Mouse (Mus musculus) forelimb bud, embryonic 11.5 days (tissue): ENCODE measurements around the gene Zfp2.

Source experiments
- DNase-seq: peaks from one replicate; pipeline ENCODE4 v3.0.0-alpha.2; 2012; ENCODE audit warnings: low read depth, low spot score

Gene Zfp2

GRCm38 (mm10) chr11:50915671-50916320 is at the start of gene Zfp2:
TSS of gene Zfp2 (minus strand) at chr11:50916165.
- DNase-seq, result peak; percentile 94

GRCm38 (mm10) chr11:50964886-50965285 is 48.9 kb upstream of the Zfp2 start:
- DNase-seq, result no peak

- no peak for DNase-seq
These were observed 37.7 kb upstream of the Zfp2 start, which contains the start of gene Prop1 for GRCm38 (mm10) chr11:50953665-50954064. TSS of gene Prop1 (minus strand) at chr11:50953765.

GRCm38 (mm10) chr11:50952290-50952689 is 36.3 kb upstream of the Zfp2 start:
- no peak for DNase-seq

- DNase-seq, result no peak
These were observed 27.5 kb upstream of the Zfp2 start, which contains the start of gene 4933414I15Rik for GRCm38 (mm10) chr11:50943506-50943905. TSS of gene 4933414I15Rik (minus strand) at chr11:50943765.

GRCm38 (mm10) chr11:50942386-50942785 is 26.4 kb upstream of the Zfp2 start:
- DNase-seq, result no peak

GRCm38 (mm10) chr11:50939621-50940366 is 23.8 kb upstream of the Zfp2 start:
- peak; percentile 74 for DNase-seq

GRCm38 (mm10) chr11:50938435-50938834 is 22.5 kb upstream of the Zfp2 start:
- DNase-seq, result no peak

GRCm38 (mm10) chr11:50932040-50932439 is 16.1 kb upstream of the Zfp2 start:
- no peak for DNase-seq

- peak; percentile 83 for DNase-seq
These were observed 15.5 kb upstream of the Zfp2 start, which contains the start of gene Zfp354b for GRCm38 (mm10) chr11:50931451-50931866. TSS of gene Zfp354b (minus strand) at chr11:50931633.

GRCm38 (mm10) chr11:50931021-50931420 is 15.1 kb upstream of the Zfp2 start:
- DNase-seq, result no peak

GRCm38 (mm10) chr11:50930469-50931014 is 14.6 kb upstream of the Zfp2 start:
- DNase-seq, result no peak

- no peak for DNase-seq
These were observed 1.5 kb downstream of the Zfp2 start for GRCm38 (mm10) chr11:50914461-50914860.

- no peak for DNase-seq
These were observed 2.7 kb downstream of the Zfp2 start for GRCm38 (mm10) chr11:50913301-50913700.

- no peak for DNase-seq
These were observed 7.8 kb downstream of the Zfp2 start for GRCm38 (mm10) chr11:50908136-50908535.

GRCm38 (mm10) chr11:50897359-50897758 is 18.6 kb downstream of the Zfp2 start:
- no peak for DNase-seq

- DNase-seq, result peak; percentile 6
These were observed 23.5 kb downstream of the Zfp2 start for GRCm38 (mm10) chr11:50892441-50892840.

- DNase-seq, result peak; percentile 95
These were observed 28.4 kb downstream of the Zfp2 start, which contains the start of gene Zfp454 for GRCm38 (mm10) chr11:50887390-50888128. TSS of gene Zfp454 (minus strand) at chr11:50887651.

GRCm38 (mm10) chr11:50886933-50887293 is 29.1 kb downstream of the Zfp2 start:
- no peak for DNase-seq

GRCm38 (mm10) chr11:50886231-50886932 is 29.6 kb downstream of the Zfp2 start:
- DNase-seq, result no peak

- DNase-seq, result no peak
These were observed 32.2 kb downstream of the Zfp2 start for GRCm38 (mm10) chr11:50883756-50884155.
